Mouse (Mus musculus): ENCODE results near the gene Gba.
"Not testable (repeated sequence)": the region's sequence is repeated elsewhere in the genome, so short reads cannot be mapped to it uniquely, and the experiment has no call there.

Gene Gba

GRCm38 (mm10) chr3:89202253-89203141, at the start of gene Gba:
Gba (plus strand) TSS chr3:89202928.
- peak; percentile 88 for DNase-seq (ENCODE audit: low spot score)

GRCm38 (mm10) chr3:89156951-89157350, 45.8 kb upstream of the Gba start:
- DNase-seq (ENCODE audit: low spot score), result no peak

- no peak for DNase-seq (ENCODE audit: low spot score)
These were observed 44.1 kb upstream of the Gba start for GRCm38 (mm10) chr3:89158651-89159050.

- DNase-seq (ENCODE audit: low spot score), result peak; percentile 49
These were observed 43.5 kb upstream of the Gba start for GRCm38 (mm10) chr3:89159211-89159610.

GRCm38 (mm10) chr3:89159616-89160344, 42.9 kb upstream of the Gba start, which contains the start of gene Hcn3:
Hcn3 (minus strand) TSS chr3:89160196.
- peak; percentile 26 for DNase-seq (ENCODE audit: low spot score)

GRCm38 (mm10) chr3:89161207-89161606, 41.5 kb upstream of the Gba start:
- not testable (repeated sequence) for DNase-seq (ENCODE audit: low spot score)

GRCm38 (mm10) chr3:89161786-89162185, 40.9 kb upstream of the Gba start:
- no peak for DNase-seq (ENCODE audit: low spot score)

GRCm38 (mm10) chr3:89163123-89163522, 39.6 kb upstream of the Gba start:
- no peak for DNase-seq (ENCODE audit: low spot score)

GRCm38 (mm10) chr3:89163643-89164245, 39.0 kb upstream of the Gba start:
- no peak for DNase-seq (ENCODE audit: low spot score)

GRCm38 (mm10) chr3:89164506-89165267, 38.0 kb upstream of the Gba start, which contains the start of gene Clk2:
Clk2 (plus strand) TSS chr3:89164795.
- peak; percentile 95 for DNase-seq (ENCODE audit: low spot score)

- no peak for DNase-seq (ENCODE audit: low spot score)
These were observed 37.4 kb upstream of the Gba start for GRCm38 (mm10) chr3:89165268-89165870.

GRCm38 (mm10) chr3:89166945-89167344, 35.8 kb upstream of the Gba start:
- DNase-seq (ENCODE audit: low spot score), result no peak

GRCm38 (mm10) chr3:89174844-89175243, 27.9 kb upstream of the Gba start:
- DNase-seq (ENCODE audit: low spot score), result no peak

- no peak for DNase-seq (ENCODE audit: low spot score)
These were observed 27.2 kb upstream of the Gba start for GRCm38 (mm10) chr3:89175544-89175943.

- no peak for DNase-seq (ENCODE audit: low spot score)
These were observed 26.3 kb upstream of the Gba start for GRCm38 (mm10) chr3:89176421-89176820.

- DNase-seq (ENCODE audit: low spot score), result peak; percentile 94
These were observed 25.3 kb upstream of the Gba start, which contains the start of gene Scamp3 for GRCm38 (mm10) chr3:89177242-89178106. Scamp3 (plus strand) TSS chr3:89177473.

- no peak for DNase-seq (ENCODE audit: low spot score)
These were observed 24.7 kb upstream of the Gba start for GRCm38 (mm10) chr3:89178107-89178385.

GRCm38 (mm10) chr3:89179056-89179455, 23.7 kb upstream of the Gba start:
- DNase-seq (ENCODE audit: low spot score), result no peak

GRCm38 (mm10) chr3:89181749-89182500, 20.8 kb upstream of the Gba start:
- no peak for DNase-seq (ENCODE audit: low spot score)

All from lung, postnatal 25 days (tissue).